Mouse (Mus musculus) olfactory bulb, adult 2 months (tissue): ENCODE data around the gene Gnb5. TPM values are rescaled to one million over a fixed set of nuclear protein-coding genes. Genes with fewer than 3 reads are reported as not detected.

Experiments used
- H3K27ac ChIP-seq: fragments of 200-500 bp; 2 replicates; pipeline ENCODE4 v1.5.1; 2012; ENCODE audit warnings: low read depth, low read length; ENCODE audit not compliant: insufficient read depth
- H3K4me1 ChIP-seq: fragments of 200-500 bp; 2 replicates; pipeline ENCODE4 v1.6.1; 2012; ENCODE audit warnings: low read length; ENCODE audit not compliant: control insufficient read depth, insufficient read depth
- H3K4me3 ChIP-seq: fragments of 200-500 bp; 2 replicates; pipeline ENCODE4 v1.5.1; 2012; ENCODE audit warnings: mild to moderate bottlenecking, low read depth, low read length, moderate library complexity; ENCODE audit not compliant: insufficient read depth
- CTCF ChIP-seq: fragments of 200-500 bp; IDR thresholded peaks from 2 replicates; pipeline ENCODE4 v1.5.1; 2012; ENCODE audit warnings: low read depth, mild to moderate bottlenecking, low read length, moderate library complexity; ENCODE audit not compliant: insufficient read depth
- POLR2A ChIP-seq: fragments of 200-500 bp; IDR thresholded peaks from 2 replicates; pipeline ENCODE4 v1.6.1; 2012; ENCODE audit warnings: mild to moderate bottlenecking, low read depth, low read length, moderate library complexity; ENCODE audit not compliant: insufficient read depth
- WGBS: fragments of 180-500 bp; shearing (Covaris S2); methylation state at CpG from one replicate; pipeline ENCODE4 v1.1.7; 2018; 5-methylcytosine and 5-hydroxymethylcytosine counted together
- polyA plus RNA-seq: library from polyadenylated mRNA; stranded (reverse); fragments of >200 nt; gene quantifications from 2 replicates; pipeline ENCODE4 v1.2.4, GENCODE M21; 2012; ENCODE audit warnings: low replicate concordance; ENCODE audit not compliant: missing spikeins, insufficient read depth, insufficient read length

Gene Gnb5
- polyA plus RNA-seq, 1 experiment = not detected

DNA sequence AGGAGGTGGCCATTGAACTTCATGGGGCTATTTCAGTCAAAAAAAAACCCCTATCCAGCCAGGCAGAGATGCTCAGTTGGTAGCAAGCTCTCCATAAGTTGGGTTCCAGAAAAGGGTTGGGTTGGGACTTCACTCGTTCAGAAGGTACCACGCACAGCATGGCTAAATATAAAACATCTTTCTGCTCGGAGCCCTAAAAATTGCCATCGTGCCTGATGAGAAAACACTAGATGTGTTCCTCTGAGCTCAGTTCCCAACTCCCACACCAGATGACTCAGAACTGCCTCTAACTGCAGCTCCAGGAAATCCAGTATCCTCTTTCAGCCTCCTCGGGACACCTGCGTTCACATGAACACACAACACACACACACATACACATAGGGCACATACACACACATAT lies 31.9 kb downstream of the Gnb5 start:
- H3K27ac ChIP-seq = peak overlapping the region; percentile 97
- 28% methylated on average over 6 of the region's 6 CpGs for WGBS
- TF ChIP-seq POLR2A (no peak), CTCF (no peak)
- H3K4me1 ChIP-seq = peaks cover 34% of the 10 kb centered on the region
- H3K4me3 ChIP-seq = no peak overlapping the region

- no peak overlapping the region for H3K4me3 ChIP-seq
- no peak overlapping the region for H3K27ac ChIP-seq
- H3K4me1 ChIP-seq = peaks cover 14% of the 10 kb centered on the region
- 85% methylated on average over 4 of the region's 4 CpGs for WGBS
- TF ChIP-seq POLR2A (no peak), CTCF (no peak)
Measured at GRCm38 (mm10) chr9:75342433-75342832, 36.3 kb downstream of the Gnb5 start.

- 73% methylated on average over 5 of the region's 5 CpGs for WGBS
- Histone ChIP-seq H3K27ac (no peak within 1 kb of the TSS), H3K4me3 (no peak within 1 kb of the TSS), H3K4me1 (0 out of 2 replicates have a peak, but pooled peaks cover 3% of the 10 kb centered on the region)
- no peak for TF ChIP-seq POLR2A
- TF ChIP-seq CTCF = no peak
Measured at GRCm38 (mm10) chr9:75347458-75347857, 41.4 kb downstream of the Gnb5 start, which contains the start of gene Bcl2l10. Bcl2l10 (plus strand) TSS chr9:75347758.

DNA sequence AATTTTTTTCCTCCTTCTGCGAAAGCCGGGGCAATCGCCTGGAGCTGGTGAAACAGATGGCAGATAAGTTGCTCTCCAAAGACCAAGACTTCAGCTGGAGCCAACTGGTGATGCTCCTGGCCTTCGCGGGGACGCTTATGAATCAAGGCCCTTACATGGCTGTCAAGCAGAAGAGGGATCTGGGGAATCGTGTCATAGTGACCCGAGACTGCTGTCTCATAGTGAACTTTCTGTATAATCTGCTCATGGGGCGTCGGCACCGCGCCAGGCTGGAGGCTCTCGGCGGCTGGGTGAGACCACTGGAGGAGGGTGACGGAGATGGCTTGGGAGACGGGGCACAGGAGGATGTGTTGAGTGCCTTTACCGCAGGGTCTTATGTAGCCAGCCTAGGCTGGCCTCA lies 42.0 kb downstream of the Gnb5 start:
- no peak for TF ChIP-seq POLR2A
- TF ChIP-seq CTCF = no peak
- Histone ChIP-seq H3K4me1 (no peaks in the 10 kb centered on the region), H3K4me3 (no peak overlapping the region), H3K27ac (no peak overlapping the region)
- WGBS = 90% methylated on average over 17 of the region's 17 CpGs

- Histone ChIP-seq H3K4me3 (no peak overlapping the region), H3K4me1 (0 out of 2 replicates have a peak, but pooled peaks cover 2% of the 10 kb centered on the region), H3K27ac (no peak overlapping the region)
- WGBS = 68% methylated on average over 3 of the region's 3 CpGs
- TF ChIP-seq CTCF (no peak), POLR2A (no peak)
Measured at GRCm38 (mm10) chr9:75348641-75349040, 42.6 kb downstream of the Gnb5 start.

- WGBS = 51% methylated on average over 8 of the region's 8 CpGs
- no peak for TF ChIP-seq POLR2A
- TF ChIP-seq CTCF = no peak
- Histone ChIP-seq H3K27ac (no peak overlapping the region), H3K4me3 (no peak overlapping the region), H3K4me1 (peaks cover 6% of the 10 kb centered on the region)
Measured at GRCm38 (mm10) chr9:75353094-75353493, 47.0 kb downstream of the Gnb5 start.

DNA sequence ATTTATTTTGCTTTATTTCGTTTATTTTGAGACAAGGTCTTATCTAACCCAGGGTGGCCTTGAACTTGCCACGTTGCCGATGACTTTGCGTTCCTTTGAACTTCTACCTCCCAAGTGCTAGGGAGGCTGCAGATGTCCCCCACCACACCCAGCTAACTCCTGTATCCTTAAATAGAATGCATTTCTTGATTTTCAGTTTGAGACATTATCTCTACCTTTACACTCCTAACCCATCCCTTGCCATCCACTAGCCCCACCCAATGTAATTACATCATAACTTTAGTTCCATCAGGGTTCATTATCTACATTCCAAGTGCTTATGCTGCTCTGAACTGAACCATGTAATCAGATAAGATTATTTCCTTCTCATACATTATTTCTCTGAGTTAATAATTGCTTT lies 49.7 kb downstream of the Gnb5 start:
- Histone ChIP-seq H3K4me3 (no peak overlapping the region), H3K4me1 (peaks cover 6% of the 10 kb centered on the region), H3K27ac (no peak overlapping the region)
- 91% methylated on average over 4 of the region's 4 CpGs for WGBS
- no peak for TF ChIP-seq POLR2A
- no peak for TF ChIP-seq CTCF

GRCm38 (mm10) chr9:75357087-75357654 lies 51.1 kb downstream of the Gnb5 start:
- TF ChIP-seq CTCF = no peak
- no peak for TF ChIP-seq POLR2A
- Histone ChIP-seq H3K4me3 (no peak overlapping the region), H3K4me1 (peaks cover 6% of the 10 kb centered on the region), H3K27ac (no peak overlapping the region)
- 29% methylated on average over 9 of the region's 9 CpGs for WGBS

DNA sequence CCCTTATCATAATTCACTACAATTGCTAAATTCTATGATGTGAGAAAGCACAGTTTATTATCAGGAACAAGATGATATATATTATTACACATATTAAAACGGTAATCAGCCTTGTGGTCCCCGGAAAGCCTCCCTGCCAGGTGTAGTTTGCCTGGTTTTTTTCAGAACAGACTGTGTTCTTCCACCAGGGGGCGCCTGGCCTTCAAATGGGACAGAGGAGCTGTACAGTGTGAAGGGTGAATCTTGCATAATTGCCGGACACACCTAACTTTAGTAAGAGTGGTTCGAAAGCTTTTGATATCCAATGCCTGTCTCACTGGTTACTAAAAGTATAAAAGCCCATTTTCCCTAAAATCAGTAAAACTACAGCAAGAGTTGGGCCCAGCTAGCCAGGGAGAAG lies 55.6 kb downstream of the Gnb5 start:
- H3K27ac ChIP-seq = no peak overlapping the region
- WGBS = 22% methylated on average over 5 of the region's 5 CpGs
- H3K4me1 ChIP-seq = peaks cover 7% of the 10 kb centered on the region
- TF ChIP-seq POLR2A (no peak), CTCF (0 out of 2 replicates have a peak, but pooled peaks have one; percentile 38)
- no peak overlapping the region for H3K4me3 ChIP-seq
